Mouse (Mus musculus) liver, embryonic 14.5 days (tissue): ENCODE data around the gene Agrp. TPM values are rescaled to one million over a fixed set of nuclear protein-coding genes. Genes with fewer than 3 reads are reported as not detected.

Experiments
- ATAC-seq: fragments of 200-750 bp; cut with Nextera tagmentation; 2 replicates; pipeline ENCODE4 v1.8.0; 2017; ENCODE audit warnings: moderate number of reproducible peaks, mild to moderate bottlenecking, moderate library complexity; ENCODE audit not compliant: insufficient read depth
- DNase-seq, 3 experiments: peaks; one replicate each; pipeline ENCODE4 v3.0.0-alpha.2; 2012 to 2013; ENCODE audit warnings: low read depth in 3 of 3, low spot score in 3 of 3
- H3K27ac ChIP-seq: fragments of 300-500 bp; sonication (generic); 2 replicates; pipeline ENCODE4 v1.5.1; 2014; ENCODE audit warnings: moderate library complexity, mild to moderate bottlenecking, control low read depth, inconsistent platforms
- H3K27me3 ChIP-seq: fragments of 300-500 bp; sonication (generic); 2 replicates; pipeline ENCODE4 v1.6.1; 2014; ENCODE audit warnings: mild to moderate bottlenecking, low read length, moderate library complexity; ENCODE audit not compliant: control insufficient read depth, insufficient read depth
- H3K36me3 ChIP-seq: fragments of 300-500 bp; sonication (generic); replicated peaks from 2 replicates; pipeline ENCODE4 v1.6.1; 2014; ENCODE audit warnings: low read depth; ENCODE audit not compliant: control insufficient read depth, insufficient read depth
- H3K4me1 ChIP-seq, 2 experiments: fragments of 200-500 bp in 1 of 2; fragments of 300-500 bp in 1 of 2; sonication (generic) in 1 of 2; replicated peaks; 2 replicates each; pipeline ENCODE4 v1.6.1; 2012 to 2014; ENCODE audit warnings: antibody characterized with exemption in 1 of 2, inconsistent platforms in 1 of 2, low read length in 1 of 2; ENCODE audit not compliant: control insufficient read depth in 2 of 2, insufficient read depth in 2 of 2
- H3K4me2 ChIP-seq: fragments of 300-500 bp; sonication (generic); 2 replicates; pipeline ENCODE4 v1.6.1; 2014; ENCODE audit warnings: low read depth, mild to moderate bottlenecking, control low read depth, moderate library complexity
- H3K4me3 ChIP-seq, 2 experiments: fragments of 200-500 bp in 1 of 2; fragments of 300-500 bp in 1 of 2; sonication (generic) in 1 of 2; 2 replicates each; pipeline ENCODE4 v1.5.1; 2012 to 2014; ENCODE audit warnings: low read depth in 2 of 2, low read length in 2 of 2, mild to moderate bottlenecking in 2 of 2, control low read depth in 1 of 2, inconsistent platforms in 1 of 2, moderate library complexity in 1 of 2; ENCODE audit not compliant: insufficient read depth in 1 of 2
- H3K9ac ChIP-seq: fragments of 300-500 bp; sonication (generic); replicated peaks from 2 replicates; pipeline ENCODE4 v1.6.1; 2014; ENCODE audit warnings: mild to moderate bottlenecking, control low read depth, moderate library complexity
- H3K9me3 ChIP-seq: fragments of 300-500 bp; sonication (generic); 2 replicates; pipeline ENCODE4 v1.6.1; 2016; ENCODE audit warnings: low read length, mixed read lengths; ENCODE audit not compliant: control insufficient read depth
- CTCF ChIP-seq: IDR thresholded peaks from 2 replicates; pipeline ENCODE4 v1.5.1; 2016; ENCODE audit warnings: antibody characterized with exemption, low read depth, control low read depth
- EP300 ChIP-seq: IDR thresholded peaks from 2 replicates; pipeline ENCODE4 v1.6.1; 2016; ENCODE audit warnings: antibody characterized with exemption, low read depth
- WGBS: fragments of 180-500 bp; shearing (Covaris S2); extraction: QIAGEN DNeasy Blood & Tissue Kit; methylation state at CpG from one replicate; pipeline ENCODE4 v1.1.7; 2014; ENCODE audit not compliant: insufficient replicate concordance; 5-methylcytosine and 5-hydroxymethylcytosine counted together
- polyA plus RNA-seq, 2 experiments: library from polyadenylated mRNA; depleted of rRNA in 1 of 2; stranded (reverse) in 1 of 2; unstranded in 1 of 2; fragments of >200 nt; fragmentation: Nextera tagmentation in 1 of 2; extraction: Ambion mirVana in 1 of 2; gene quantifications; 2 replicates each; pipeline versions ENCODE4 v1.2.1 to v1.2.3; 2012 to 2014

Gene Agrp
- polyA plus RNA-seq, 2 experiments: 0.27 TPM; not detected in 1

DNA sequence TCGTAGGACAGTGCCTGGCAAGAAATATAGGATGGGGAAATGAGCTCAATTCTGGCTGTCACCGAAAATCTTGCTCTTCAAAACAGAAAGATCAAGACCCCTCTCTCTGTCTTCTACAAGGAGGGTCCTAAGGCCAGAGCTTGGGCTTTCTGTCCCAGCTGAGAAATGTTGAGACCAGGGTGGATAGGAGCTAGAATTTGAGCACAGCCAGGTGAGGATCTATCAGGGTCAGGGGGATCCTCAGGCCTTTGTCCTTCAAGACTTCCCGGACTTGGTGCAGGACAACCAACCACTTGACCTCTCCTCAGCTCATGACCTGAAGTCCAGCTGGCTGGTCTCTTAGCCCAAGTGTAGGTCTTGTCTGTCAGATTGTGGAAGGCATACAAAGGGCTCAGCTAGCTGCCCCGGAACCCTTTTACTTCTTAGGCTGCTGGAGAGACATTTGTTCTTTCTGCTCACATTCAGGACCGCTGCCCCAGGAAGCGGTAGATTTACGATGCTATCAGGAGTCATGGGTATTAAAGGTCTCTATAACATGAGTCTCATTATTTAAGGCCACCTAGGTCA lies 13.4 kb downstream of the Agrp start:
- Histone ChIP-seq H3K9ac (no peak overlapping the region), H3K4me3 (no peak overlapping the region), H3K36me3 (peaks cover 6% of the 10 kb centered on the region), H3K4me2 (no peak overlapping the region), H3K27ac (no peak overlapping the region), H3K9me3 (no peaks in the 10 kb centered on the region), H3K4me1 (no peaks in the 10 kb centered on the region; a peak in 1 of 4 replicates), H3K27me3 (no peaks in the 10 kb centered on the region)
- 58% methylated on average over 7 of the region's 7 CpGs for WGBS
- TF ChIP-seq EP300 (no peak), CTCF (no peak)
- DNase-seq (no peak), ATAC-seq (no peak)

DNA sequence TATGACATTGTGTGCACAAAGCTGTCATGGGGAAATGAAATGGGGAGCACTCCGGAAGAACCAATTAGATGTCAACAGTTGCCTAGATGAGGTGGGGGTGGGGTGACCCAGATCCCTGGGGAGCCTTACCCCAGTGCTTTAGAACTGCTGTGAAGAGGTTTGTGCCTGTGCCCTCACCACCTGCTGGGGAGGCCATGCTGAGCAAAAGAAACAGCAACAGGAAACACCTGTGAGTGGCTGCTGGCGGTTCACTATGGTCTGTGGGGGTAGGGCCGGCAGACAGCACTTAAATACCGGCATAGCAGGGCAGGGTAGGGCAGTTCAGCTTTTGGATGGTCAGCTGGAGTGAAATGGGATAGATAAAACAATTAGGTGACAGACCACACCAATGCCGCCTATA lies 14.1 kb downstream of the Agrp start:
- H3K9ac ChIP-seq: no peak overlapping the region
- whole genome bisulfite sequencing: 34% methylated on average over 5 of the region's 5 CpGs

DNA sequence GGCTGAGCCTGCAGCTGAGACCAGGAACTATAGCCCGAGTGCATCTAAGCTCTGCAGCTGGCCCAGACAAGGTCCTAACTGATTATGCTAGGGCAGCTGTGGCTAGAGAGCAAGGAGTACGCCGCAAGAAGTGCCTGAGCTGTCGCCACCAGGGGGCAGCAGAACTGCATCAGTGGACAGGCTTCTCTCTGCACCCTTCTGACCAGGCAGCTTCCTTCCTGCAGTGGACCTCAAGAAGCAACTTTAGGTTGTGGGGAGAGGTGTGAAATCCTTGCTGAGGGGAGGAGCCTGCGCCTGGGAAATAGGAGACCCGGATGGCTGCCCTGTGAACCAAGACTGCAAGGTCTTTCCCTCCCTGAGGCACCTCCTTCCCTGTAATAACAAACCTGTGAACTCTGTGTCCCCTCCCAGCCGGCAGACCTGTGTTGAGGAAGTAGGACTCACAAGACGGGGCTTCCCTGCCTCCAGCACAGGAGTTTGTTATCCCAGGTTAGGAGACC lies 14.7 kb downstream of the Agrp start:
- Histone ChIP-seq H3K36me3 (peaks cover 6% of the 10 kb centered on the region), H3K4me2 (no peak overlapping the region), H3K4me3 (no peak overlapping the region), H3K27ac (no peak overlapping the region), H3K9me3 (no peaks in the 10 kb centered on the region), H3K9ac (no peak overlapping the region), H3K4me1 (no peaks in the 10 kb centered on the region; a peak in 1 of 4 replicates), H3K27me3 (no peaks in the 10 kb centered on the region)
- ATAC-seq (peak; percentile 81), DNase-seq (peak; percentile 77 to 81 (median 78))
- WGBS: 4% methylated on average over 8 of the region's 8 CpGs
- TF ChIP-seq CTCF: peak; percentile 99
- TF ChIP-seq EP300: no peak

More for the DNA sequence above, 14.1 kb downstream of the Agrp start:
- Histone ChIP-seq H3K4me1 (no peaks in the 10 kb centered on the region; a peak in 1 of 4 replicates), H3K4me2 (no peak overlapping the region), H3K27me3 (no peaks in the 10 kb centered on the region), H3K36me3 (peaks cover 6% of the 10 kb centered on the region), H3K4me3 (no peak overlapping the region), H3K9me3 (no peaks in the 10 kb centered on the region), H3K27ac (no peak overlapping the region)
- TF ChIP-seq CTCF (no peak), EP300 (no peak)
- ATAC-seq: no peak
- DNase-seq: no peak

DNA sequence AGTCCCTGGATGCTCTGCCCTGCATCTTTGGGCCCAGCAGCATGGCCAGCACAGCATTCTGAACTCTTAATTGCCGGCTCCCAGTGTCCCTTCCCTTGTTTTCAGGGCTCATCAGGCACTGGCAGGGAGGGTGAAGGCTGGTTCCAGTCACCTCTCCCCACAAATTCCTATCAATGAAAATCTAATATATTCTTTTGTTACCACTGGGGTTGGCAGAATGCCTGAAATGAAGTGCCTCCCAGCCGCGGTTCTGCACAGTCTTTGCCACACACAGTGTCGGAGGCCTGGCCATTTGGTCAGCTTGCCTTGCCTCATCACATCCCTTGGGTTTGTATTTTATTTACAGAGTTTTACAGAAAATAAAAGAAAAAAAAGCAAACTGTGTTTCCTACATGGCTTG lies 15.4 kb downstream of the Agrp start:
- WGBS: 74% methylated on average over 4 of the region's 4 CpGs
- Histone ChIP-seq H3K4me2 (no peak overlapping the region), H3K9ac (no peak overlapping the region), H3K4me1 (no peaks in the 10 kb centered on the region; a peak in 1 of 4 replicates), H3K27me3 (no peaks in the 10 kb centered on the region), H3K36me3 (peaks cover 6% of the 10 kb centered on the region), H3K4me3 (no peak overlapping the region), H3K9me3 (no peaks in the 10 kb centered on the region), H3K27ac (no peak overlapping the region)
- DNase-seq (no peak), ATAC-seq (no peak)
- no peak for TF ChIP-seq CTCF
- no peak for TF ChIP-seq EP300

DNA sequence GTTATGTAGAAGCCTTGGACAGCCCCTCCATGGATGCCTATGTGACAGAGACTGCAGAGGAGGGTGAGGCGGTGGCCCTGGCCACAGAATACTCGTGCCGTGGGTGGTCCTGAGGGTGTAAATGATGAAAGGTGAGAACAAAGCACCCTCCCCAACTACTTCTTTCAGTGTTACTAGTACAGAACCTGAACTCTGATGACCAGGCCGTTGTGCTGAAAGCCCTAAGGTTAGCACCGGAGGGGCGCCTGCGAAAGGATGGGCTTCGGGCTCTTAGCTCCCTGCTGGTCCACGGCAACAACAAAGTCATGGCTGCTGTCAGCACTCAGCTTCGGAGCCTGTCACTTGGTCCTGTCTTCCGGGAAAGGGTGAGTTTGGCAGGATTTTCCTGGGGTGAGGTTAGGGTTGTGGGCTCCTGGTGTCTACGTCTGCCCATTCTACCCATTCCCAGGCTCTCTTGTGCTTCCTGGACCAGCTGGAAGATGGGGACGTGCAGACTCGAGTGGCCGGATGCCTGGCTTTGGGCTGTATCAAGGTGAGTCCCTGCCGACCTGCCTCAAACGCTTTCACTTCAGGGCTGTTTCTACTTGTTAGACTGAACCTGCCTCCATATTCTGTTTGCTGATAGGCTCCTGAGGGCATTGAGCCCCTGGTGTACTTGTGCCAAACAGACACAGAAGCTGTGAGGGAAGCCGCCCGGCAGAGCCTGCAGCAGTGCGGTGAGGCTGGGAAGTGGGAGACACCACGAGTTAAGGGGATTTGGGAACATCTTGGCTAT lies 16.1 kb downstream of the Agrp start:
- no peaks in the 10 kb centered on the region; a peak in 1 of 4 replicates for H3K4me1 ChIP-seq
- TF ChIP-seq CTCF (no peak), EP300 (no peak)
- DNase-seq (no peak), ATAC-seq (no peak)
- H3K27me3 ChIP-seq: no peaks in the 10 kb centered on the region
- H3K4me2 ChIP-seq: no peak overlapping the region
- H3K36me3 ChIP-seq: peaks cover 6% of the 10 kb centered on the region
- no peak overlapping the region for H3K4me3 ChIP-seq
- no peak overlapping the region for H3K9ac ChIP-seq
- H3K9me3 ChIP-seq: no peaks in the 10 kb centered on the region
- 79% methylated on average over 21 of the region's 21 CpGs for WGBS
- no peak overlapping the region for H3K27ac ChIP-seq
